Mouse (Mus musculus) MEL-GATA-1-ER (cell line): ENCODE measurements around the gene Phox2a.

Source experiments
- DNase-seq: peaks from one replicate; pipeline ENCODE4 v3.0.0-alpha.2; 2012; ENCODE audit warnings: low read depth; ENCODE audit errors: extremely low read depth

Gene Phox2a

DNA sequence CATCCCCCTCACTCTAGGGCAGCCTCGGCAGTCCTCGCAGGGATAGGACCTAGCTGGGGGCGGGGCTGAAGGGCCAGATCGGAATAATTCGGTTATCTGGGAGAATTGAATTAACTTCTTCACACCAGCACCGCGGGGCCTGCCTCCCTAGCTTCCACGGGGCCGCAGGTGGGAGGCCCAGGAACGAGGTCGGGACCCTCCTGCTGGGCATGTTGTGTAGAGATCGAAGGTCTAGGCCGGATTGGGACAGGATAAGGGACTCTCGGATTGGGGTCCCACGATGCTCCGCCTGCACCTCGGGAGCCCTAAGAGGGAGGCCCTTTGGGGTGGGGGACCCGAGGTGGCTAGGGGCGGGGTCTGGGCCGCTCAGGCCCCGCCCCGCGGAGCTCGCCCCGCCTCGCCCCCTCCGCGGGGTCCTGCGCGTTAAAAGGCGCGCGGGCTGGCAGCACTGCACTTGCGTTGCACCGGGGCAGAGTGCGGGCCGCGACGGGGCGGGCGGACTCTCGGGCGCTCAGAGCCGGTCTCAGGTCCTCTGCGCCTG is at the start of gene Phox2a:
Phox2a (plus strand) TSS at position 453 of the 541 bp plus-strand sequence.
- DNase-seq, result no peak

DNA sequence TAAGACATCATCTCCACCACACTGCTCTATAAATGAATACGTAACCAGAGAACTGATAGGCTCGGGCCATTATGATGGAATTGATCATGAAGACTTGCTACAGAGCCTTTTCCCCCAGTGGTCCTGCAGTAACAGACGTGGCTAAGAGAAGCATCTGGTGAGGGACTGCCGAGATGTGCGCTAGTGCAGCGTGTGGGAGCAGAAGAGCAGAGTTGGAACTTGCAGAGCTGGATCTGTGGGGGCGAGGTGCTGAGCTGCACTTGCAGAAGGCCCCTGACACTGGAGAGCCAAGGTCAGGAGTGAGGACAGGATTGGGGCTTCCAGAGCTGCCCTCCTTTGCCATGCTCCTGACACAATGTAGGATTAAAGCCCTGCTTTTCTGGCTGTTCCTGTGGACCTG is 48.1 kb upstream of the Phox2a start:
- DNase-seq, result no peak

DNA sequence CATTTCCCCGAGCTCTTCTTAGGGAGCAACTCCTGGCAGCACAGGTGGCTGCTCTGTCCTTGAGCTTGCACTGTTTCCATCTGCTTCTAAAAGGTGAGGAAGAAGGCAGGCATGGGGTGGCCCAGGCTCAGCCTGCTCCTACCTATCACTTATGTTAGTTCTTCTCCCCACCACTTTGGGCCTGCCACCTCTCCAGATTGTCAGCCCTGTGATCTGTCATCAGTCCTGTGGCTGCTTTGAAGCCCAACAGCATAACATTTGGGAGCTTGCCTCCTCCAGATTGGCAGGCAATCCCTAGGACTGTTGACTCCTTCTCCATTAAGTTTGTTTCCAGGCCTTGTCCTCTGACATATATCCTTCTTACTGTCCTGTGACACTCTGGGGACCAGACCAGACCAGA is 46.5 kb upstream of the Phox2a start:
- no peak for DNase-seq

DNA sequence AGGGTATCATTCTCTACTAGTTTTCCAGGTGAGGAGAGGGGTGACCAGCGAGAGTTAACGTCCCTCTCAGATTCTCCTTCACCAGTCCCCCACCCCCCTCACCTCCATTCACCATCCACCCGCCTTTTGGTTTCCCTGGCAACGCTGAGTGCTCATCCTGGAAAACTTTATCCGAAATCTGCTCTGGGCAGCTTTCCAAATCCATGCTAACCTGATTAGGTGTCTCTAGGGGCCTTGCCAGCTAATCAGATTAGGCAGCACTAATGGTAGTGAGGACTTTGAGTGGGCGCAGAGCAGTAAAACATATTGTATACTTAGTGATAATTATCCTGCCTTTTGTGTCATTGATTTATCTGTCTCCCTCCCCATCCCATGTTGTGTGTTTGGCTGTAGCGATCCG is 45.4 kb upstream of the Phox2a start:
- DNase-seq, result no peak

DNA sequence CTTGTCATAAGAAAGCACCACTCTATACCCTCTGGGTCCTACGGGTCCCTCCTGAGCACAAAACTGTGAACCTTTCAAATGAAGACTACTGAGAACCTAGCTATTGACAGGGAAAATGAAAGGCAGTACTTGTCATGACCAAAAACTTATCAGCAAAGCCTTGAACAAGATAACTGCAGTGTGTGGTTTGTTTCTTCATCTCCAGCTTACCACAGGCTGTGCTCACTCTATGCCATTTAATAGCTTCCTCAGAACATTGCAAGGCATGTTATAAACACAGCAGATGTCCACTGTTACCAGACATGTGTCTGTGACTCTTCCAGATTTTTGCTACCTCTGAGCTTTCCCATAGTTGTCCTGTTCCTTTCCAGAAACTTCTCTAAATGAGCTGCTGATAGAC is 41.1 kb upstream of the Phox2a start:
- no peak for DNase-seq

DNA sequence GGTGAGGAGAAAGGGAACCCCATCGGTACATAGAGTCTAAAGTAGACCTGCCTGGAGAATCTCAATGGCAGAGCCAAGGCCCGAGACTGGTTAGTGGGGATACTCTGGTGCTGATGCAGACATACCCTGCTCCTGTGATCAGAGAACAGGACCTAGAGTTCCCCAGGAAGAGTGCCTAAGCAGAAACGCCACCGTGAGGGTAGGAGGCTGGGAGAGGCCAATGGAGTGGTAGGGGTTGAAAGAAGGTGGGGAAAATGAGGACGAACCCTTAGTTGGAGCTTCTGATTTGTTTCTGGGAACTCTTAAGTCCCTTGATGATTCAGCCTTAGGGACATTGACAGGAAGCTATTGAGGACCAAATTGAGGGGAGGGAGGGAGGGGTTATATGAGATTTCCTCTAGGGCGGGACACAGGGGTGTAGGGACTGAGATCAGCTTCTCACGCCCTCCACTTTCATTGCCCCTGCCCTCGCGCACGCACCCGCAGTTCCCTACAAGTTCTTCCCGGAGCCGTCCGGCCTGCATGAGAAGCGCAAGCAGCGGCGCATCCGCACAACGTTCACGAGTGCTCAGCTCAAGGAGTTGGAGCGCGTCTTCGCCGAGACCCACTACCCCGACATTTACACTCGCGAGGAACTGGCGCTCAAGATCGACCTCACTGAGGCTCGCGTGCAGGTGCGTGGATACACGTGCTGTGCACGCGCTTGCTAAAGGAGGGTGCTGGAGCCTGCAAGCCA is 2.4 kb downstream of the Phox2a start:
- no peak for DNase-seq

DNA sequence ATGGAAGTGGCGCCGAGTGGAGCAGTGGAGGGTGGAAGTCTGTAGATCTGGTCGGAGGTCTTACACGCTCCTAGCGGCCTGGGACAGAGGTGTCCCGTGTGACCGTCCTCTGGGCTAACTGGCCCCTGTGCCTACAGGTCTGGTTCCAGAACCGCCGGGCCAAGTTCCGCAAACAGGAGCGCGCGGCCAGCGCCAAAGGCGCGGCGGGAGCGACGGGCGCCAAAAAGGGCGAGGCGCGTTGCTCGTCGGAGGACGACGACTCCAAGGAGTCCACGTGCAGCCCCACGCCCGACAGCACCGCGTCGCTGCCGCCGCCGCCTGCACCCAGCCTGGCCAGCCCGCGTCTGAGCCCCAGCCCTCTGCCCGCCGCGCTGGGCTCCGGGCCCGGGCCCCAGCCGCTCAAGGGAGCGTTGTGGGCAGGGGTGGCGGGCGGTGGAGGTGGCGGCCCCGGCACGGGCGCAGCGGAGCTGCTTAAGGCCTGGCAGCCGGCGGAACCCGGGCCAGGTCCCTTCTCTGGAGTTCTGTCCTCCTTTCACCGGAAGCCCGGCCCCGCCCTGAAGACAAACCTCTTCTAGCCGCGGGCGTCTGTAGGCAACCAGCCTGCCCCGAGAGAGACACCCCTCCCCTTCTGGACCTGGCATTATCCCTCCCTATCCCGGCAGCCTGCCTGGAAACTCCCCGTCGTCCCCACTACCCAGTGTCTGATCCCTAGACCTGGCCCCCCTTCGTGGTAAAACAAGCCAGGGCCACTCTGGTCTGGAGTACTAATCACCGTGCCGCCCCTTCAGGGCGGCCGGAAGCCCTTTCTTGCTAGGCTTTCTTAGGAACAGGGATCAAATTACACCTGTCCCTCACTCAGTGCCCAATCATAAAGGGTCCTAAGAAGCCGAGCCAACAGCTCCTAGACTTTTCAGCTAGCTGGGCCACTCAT is 3.7 kb downstream of the Phox2a start:
- no peak for DNase-seq

DNA sequence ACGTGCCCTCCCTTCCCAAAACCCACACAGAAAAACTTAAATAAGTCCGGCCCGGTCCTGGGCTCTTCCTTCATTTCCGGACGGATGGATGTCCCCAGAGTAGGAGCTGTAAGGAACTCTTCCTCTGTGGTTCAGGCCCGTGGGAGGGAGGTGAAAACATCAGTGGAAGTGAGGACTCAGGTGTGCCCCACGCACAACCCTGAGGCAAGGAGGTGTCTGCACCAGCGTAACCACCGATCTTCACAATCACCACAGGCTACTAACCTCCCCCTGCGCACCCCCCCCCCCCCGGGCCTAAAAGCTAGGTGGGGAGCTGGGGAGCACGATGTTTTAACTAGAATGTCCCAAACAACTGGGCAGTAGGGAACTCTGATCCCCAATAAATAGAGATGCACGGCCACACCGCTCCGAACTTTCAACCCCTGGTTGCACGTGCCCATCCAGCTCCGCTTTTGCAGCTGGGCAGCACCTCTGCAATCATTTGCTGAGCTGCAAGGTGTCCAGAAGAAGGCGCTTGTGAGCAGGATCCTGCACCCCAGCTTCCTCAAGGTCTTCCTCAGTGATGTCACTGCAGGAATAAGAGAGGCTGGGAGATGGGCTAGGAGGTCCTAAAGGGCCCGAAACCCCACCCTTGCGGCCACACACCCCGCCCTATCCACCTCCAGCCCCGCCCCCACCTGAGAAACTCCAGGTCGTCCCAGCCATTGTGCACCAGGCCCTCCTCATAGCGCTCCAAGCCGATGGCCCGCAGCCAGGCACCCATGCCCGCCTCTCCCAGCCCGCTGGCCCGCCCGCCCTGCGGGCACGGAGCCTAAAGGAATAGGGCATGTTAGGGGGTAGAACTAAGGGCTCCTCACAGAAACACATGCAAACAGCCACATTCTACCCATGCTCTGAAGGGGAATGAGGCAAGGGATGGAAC is 5.0 kb downstream of the Phox2a start:
- DNase-seq, result no peak

DNA sequence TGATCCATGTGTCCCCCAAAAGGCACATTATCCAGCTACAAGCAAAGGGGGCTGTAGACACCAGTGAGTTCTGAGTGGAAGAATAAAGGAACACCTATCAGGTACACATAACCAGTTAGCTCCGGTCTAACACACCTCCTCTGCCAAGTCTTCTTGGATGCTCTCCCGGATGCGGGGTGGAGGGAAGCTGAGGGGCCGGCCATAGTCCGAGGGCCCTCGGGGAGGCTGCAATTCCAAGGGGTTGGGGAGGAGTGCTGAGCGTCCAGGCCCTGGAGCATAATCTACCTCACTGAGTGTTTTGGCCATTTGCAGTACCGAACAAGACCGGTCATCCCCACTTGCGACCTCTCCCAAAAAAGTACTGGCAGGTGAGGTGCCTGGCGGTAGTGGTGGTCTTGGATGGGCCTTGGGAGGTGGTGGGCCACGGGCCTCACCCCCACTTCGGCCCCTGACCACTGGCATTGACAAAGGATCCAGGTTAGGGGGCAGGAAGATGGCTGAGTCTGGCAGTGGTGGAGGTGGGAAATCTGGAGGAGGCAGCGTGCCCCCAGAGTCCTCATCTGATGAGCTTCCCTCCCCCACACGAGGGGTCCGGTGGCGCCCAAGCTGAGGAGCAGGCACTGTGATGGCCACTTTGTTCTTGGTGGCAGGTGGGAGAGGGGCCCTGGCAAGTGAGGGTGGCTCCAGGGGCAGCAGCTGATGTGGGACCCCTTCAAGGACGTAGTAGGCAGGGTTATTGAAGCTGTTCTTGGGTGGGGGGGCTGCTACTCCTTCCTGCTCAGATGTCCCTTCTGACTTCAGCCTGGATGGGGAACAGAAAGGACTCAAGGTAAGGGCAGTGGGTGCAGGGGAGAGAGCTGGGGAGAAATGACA is 5.9 kb downstream of the Phox2a start:
- no peak for DNase-seq

DNA sequence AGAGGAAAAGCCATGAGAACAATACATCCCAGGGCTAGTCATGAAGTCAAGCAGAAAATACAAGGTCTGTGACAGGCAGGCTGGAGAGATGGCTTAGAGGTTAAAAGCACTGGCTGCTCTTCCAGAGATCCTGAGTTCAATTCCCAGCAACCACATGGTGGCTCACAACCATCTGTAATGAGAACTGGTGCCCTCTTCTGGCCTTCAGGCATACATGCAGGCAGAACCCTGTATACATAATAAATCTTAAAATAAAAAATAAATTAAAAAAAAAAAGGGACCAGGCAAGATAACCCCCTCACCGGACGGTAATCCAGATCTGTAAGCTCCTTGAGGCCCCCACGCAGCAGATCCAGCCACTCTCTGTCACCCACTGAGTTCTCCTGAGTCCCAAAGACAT is 12.3 kb downstream of the Phox2a start:
- no peak for DNase-seq

DNA sequence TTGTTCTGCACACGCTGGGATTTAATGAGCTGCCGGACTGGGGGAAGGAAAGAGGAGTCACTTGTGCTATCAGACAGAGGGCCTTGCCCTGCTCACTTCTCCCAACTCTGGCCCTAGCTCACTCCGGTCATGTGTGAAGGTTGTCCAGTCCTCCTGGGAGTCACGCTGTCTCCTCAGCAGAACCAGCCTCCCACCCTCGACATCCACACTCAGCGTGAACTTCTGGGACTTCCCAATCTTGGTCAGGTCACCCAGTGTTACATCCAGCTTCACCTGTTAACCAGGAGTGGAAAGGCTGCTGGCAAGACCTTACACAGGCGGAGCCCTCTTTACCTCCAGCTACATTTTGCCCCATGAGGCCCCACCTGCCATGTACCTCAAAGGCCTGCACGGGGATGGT is 13.3 kb downstream of the Phox2a start:
- no peak for DNase-seq

DNA sequence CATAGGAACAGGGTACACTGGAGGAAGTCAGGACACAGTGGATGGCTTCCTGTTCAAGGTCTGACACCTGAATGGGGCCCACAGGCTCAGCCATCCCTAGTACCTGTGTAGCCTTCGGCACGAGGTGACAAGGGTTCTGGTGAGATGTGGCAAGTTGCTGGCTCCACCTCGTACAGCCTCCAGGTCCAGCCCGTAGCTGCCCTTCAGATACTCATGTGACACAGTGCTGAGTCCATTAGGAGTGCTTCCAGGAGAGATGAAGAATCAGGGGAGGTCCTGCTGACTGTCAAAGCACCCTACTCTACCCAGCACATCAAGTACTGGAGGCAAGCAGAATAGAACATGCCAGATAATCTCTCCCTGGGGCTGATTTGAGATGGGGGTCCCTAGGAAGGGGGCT is 14.3 kb downstream of the Phox2a start:
- no peak for DNase-seq

DNA sequence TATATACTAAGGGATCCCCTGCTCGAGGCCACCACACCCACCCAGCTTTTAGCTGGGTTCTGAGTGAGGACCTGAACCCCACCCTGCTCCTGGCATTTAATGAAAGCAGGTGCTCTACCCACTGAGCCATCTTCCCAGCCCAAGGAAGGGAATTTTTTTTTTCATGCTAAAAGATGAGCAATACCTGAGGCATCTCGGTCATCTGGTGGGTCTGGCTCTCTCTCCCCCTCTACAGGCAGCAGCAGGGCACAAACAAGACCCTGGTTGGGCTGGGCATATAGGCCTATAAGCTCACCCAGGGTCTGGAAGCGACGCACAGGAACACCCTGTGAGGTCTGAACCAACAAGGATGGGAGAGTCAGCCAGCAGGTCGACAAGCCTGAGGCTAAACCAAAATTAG is 15.2 kb downstream of the Phox2a start:
- no peak for DNase-seq

DNA sequence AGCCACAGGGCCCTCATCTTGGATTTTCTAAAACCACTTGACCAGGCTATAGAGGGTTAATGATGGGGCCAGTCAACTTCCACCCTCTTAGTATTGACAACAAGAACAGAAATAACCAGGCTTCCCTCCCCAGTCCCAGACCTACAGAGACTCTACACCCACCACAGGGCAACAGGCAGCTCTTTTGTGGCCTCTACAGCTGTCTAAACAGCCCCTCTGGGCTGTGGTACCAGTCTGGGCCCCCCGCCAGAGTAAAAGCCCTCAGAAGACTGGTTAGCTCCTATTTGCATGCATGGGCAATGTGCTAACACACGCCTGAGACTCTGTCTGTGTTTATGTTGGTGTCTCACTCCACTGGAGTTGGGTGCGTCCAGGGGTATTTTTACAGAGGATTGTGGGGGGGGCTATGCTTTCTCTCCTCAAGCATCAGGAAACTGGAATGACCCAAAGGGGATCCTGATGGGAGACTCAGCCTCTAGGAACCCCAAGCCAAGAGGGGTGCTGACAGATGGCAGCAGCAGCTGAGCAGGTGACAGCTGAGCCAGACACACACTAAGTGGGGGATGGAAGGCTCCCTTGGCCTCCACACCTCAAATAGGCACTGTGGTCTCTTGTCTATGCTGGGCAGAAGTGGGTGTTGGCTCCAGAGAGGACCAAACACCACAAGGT is 15.9 kb downstream of the Phox2a start:
- no peak for DNase-seq

DNA sequence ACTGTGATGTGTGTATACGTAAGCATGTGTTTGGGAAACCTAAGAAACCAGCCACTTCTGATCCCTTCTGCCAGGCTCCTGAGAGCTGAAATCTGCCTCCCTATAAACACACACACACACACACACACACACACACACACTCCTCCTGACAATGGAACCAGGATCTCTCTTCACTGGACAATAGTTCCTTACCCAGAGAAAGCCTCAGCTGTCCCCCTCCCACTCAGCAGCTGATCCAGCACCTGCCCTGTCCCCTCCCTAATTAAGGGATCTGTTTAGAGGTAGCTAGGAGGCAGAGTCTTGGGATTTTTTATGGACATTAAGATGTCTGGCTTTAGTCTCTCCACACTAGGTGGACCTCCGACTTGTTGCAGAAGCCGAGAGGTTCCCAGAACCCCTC is 16.8 kb downstream of the Phox2a start:
- no peak for DNase-seq

DNA sequence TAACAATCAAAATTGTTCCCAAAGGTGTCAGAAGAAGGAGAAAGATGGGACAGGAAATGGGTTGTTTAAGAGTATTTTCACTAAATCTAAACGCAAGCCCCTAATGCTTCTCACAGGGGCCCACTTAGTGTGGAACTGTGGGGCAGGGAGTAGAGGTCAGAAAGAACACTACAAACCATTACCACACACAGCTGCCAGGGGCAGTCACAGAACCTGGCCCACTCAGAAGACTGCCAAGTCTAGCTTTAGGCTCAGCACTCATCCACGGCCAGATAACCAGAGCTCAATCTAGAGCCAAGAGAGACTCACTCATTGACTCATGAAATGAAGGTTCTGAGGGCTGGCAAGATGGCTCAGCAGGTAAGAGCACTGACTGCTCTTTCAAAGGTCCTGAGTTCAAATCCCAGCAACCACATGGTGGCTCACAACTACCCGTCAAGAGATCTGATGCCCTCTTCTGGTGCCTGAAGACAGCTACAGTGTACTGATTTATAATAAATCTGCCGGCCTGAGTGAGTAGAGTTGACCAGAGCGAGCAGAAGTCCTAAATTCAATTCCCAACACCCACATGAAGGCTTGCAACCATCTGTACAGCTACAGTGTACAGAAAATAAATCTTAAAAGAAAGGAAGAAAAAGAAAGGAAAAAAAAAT is 17.5 kb downstream of the Phox2a start:
- no peak for DNase-seq

DNA sequence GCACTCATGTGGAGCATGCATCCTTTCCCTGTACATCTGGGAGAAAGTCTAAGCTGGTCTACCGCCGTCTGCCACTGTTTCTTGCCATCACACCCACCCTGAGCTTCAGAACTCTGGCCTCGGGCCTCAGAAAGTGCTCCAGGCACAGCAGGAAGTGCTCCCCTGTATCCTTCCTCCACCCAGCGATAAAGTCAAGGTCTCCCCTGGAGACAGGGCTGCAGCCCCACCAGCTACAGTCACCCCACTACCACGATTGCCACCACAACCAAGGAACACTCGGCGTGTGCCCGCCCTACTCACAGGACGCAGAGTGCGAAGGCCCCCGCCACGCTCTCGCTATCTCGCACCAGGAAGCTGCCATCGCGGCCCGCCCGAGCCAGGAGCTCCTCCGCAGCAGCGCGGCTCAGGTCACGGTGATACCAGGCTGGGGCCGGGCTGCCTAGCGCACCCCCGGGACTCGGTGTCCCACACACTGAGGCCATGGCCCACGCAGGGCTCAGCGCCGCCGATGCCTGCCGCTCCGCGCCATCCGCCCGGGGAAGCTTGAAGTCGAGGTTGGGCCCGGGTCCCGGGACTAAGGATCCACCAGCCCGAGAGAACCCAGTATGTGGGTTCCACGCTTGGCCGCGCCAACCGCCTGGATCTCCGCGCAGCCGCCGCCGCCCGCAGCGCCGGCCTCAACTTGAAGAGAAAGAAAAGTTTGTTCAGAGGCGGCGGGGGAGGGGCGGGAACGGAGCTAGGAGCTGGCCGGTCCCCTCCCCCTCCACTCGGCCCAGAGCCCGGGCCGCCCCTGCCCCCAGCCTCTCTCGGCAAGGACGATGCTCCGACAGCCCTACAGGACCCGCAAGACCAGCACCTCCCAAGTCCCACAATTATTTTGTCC is 18.4 kb downstream of the Phox2a start:
- peak; percentile 30 for DNase-seq

DNA sequence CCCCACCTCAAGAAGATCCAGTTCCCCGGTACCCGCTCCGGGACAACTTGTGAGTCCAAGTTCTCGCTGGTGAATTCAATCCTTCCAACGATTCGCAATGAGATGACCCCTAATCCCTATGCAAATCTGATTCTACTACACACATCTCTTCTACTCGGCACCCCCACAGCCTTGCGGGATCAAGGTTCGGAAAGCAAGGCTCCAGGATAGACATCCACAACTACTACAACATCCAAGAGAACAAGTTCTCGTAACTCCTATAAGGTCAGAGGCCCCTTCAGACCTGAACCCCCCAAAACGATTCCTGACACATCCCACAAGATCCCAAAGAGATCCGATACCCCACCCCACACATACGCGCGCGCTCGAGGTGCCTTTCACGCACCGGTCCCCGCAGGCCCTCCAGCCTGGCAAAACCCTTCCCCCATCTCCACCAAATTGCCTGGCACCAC is 19.1 kb downstream of the Phox2a start:
- peak; percentile 18 for DNase-seq
